Mouse (Mus musculus): ENCODE measurements around the gene Dnah6. TPM values are rescaled to one million over a fixed set of nuclear protein-coding genes. Genes with fewer than 3 reads are reported as not detected.

Gene Dnah6
- polyA plus RNA-seq, 1 experiment from 2014 or later: 0.31 TPM

DNA sequence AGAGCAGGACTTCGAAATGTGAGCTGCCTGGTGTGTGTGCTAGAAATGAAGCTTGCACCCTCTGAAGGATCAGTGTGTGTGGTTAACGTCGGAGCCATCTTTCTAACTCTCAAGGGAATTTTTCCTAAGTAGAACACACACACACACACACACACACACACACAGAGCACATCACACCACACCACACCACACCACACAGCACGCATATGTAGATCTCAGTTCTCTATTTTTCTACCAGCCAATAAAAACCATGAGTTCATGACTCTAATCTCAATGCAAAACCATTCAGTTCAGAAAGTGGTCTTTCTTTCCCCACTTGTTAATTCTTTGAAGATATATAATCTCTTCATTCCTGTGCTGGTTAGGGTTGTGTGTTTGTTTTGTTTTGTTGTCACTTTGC lies 39.4 kb downstream of the Dnah6 start:
- no peaks in the 10 kb centered on the region for H3K27me3 ChIP-seq (replicated peaks)
- no peak overlapping the region for H3K9ac ChIP-seq
- ATAC-seq (replicated peaks): no peak
- no peaks in the 10 kb centered on the region for H3K36me3 ChIP-seq (replicated peaks)
- WGBS: 90% methylated on average over 4 of the region's 4 CpGs
- H3K4me1 ChIP-seq: no peaks in the 10 kb centered on the region
- no peak overlapping the region for H3K27ac ChIP-seq
- H3K9me3 ChIP-seq: no peaks in the 10 kb centered on the region
- H3K4me3 ChIP-seq: no peak overlapping the region
- no peak overlapping the region for H3K4me2 ChIP-seq

DNA sequence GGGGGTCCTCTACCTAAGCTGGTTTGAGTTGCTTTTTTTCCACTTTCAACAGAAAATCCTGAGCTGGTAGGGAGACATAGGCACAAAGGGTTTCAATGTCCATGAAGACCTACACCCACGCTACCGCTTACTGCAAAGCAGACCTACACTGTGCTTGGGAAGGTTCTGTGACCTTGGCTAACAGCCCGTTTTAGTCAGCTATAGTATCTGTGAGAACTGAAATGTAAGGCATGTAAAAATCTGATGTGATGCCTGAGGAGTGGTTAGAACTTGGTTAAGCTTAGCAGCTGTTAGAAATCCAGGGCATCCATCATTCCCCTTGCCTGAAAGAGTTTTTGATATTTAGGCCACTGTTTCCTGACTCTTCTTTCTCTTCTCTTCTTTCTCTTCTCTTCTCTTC lies 46.3 kb downstream of the Dnah6 start:
- no peaks in the 10 kb centered on the region for H3K36me3 ChIP-seq (replicated peaks)
- H3K9me3 ChIP-seq: no peaks in the 10 kb centered on the region
- H3K4me2 ChIP-seq: no peak overlapping the region
- H3K9ac ChIP-seq: no peak overlapping the region
- ATAC-seq (replicated peaks): no peak
- H3K27ac ChIP-seq: no peak overlapping the region
- 78% methylated on average over 3 of the region's 3 CpGs for WGBS
- H3K4me3 ChIP-seq: no peak overlapping the region
- H3K4me1 ChIP-seq: no peaks in the 10 kb centered on the region
- no peaks in the 10 kb centered on the region for H3K27me3 ChIP-seq (replicated peaks)

DNA sequence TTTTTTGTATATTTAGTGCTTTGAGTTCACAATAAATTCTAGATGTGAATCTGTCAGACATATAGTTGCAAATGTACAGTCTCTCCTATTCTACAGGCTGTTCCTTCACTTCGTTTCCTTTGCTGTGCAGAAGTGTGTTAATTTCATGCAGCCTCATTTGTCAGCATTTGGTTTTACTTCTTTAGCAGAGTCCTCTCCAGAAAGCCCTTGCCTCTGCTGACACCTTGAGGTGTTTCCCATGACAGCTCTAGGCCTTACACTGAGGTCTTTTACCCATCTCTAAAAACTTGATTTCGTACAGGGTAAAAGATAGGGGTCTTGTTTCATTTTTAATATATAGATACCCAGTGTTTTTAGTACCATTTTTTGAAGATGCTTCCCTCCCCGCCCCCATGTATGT lies 54.2 kb downstream of the Dnah6 start:
- Histone ChIP-seq H3K36me3 (replicated peaks) (no peaks in the 10 kb centered on the region), H3K4me1 (no peaks in the 10 kb centered on the region), H3K27ac (no peak overlapping the region), H3K9ac (no peak overlapping the region), H3K27me3 (replicated peaks) (no peaks in the 10 kb centered on the region), H3K9me3 (no peaks in the 10 kb centered on the region), H3K4me3 (no peak overlapping the region), H3K4me2 (no peak overlapping the region)
- WGBS: 89% methylated on average over 3 of the region's 3 CpGs
- ATAC-seq (replicated peaks): no peak

DNA sequence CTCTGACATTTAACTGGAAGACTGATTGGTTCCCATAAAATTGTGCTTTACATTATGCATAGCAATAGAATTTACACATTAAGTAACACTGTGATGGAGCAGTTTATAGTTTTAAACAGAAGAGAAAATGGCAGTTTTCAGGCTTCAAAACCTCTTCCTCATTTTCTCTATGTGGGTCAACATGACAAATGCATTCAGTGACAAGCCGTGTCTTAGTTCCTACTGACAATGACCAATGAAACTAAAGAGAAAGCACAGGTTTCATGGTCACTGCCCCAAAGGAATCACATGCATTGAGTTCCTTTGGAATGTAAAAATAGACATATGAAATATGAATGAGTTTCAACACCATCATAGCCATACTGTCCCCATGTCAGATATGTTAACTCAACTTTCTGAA lies 58.5 kb downstream of the Dnah6 start:
- Histone ChIP-seq H3K9me3 (no peaks in the 10 kb centered on the region), H3K27me3 (replicated peaks) (no peaks in the 10 kb centered on the region), H3K4me3 (no peak overlapping the region), H3K4me1 (no peaks in the 10 kb centered on the region), H3K9ac (no peak overlapping the region), H3K4me2 (no peak overlapping the region), H3K36me3 (replicated peaks) (no peaks in the 10 kb centered on the region), H3K27ac (no peak overlapping the region)
- WGBS: 79% methylated on average over 1 of the region's 1 CpGs
- ATAC-seq (replicated peaks): no peak

DNA sequence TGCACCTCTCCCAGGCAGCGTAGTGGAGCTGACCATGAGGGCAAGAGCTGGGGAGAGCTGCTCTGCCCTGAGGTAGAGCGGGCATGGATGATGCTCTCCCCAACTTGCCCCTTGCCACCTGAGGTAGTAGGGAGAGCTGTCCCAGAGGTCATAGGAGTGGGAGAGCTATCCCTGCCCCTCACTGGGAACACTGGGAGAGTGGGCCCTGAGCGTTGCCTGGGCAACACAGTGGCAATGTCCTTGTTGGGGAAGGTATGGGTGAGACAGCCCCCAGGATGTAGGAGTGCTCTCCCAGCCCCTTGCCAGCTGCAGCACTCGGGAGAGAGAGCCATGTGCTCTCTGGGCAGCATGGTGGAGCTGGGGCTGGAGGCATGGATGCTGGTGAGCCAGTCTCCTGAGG lies 60.1 kb downstream of the Dnah6 start:
- Histone ChIP-seq H3K9me3 (no peaks in the 10 kb centered on the region), H3K4me1 (no peaks in the 10 kb centered on the region), H3K4me2 (no peak overlapping the region), H3K36me3 (replicated peaks) (no peaks in the 10 kb centered on the region), H3K27ac (no peak overlapping the region), H3K27me3 (replicated peaks) (no peaks in the 10 kb centered on the region), H3K4me3 (no peak overlapping the region), H3K9ac (no peak overlapping the region)
- no peak for ATAC-seq (replicated peaks)
- 80% methylated on average over 4 of the region's 4 CpGs for WGBS

DNA sequence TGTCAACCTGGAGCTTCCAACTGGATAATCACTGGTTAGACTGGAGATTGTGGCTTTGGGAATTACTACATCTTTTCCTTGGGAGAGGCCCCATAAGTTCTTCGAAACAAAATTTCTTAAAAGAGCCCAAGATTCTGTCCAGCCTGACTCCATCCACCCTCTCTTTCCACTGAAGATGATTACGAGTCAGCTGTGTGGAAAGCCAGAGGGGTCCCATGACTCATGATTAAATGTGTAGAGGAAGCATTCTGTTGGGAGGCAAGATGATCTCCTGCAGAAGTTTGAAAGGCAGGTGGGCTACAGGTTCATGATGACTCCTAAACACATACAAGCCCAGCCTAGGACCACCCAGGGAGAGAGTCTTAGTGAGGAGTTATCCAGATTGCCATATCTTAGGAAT lies 66.0 kb downstream of the Dnah6 start:
- Histone ChIP-seq H3K4me2 (no peak overlapping the region), H3K4me1 (no peaks in the 10 kb centered on the region), H3K27ac (no peak overlapping the region), H3K9ac (no peak overlapping the region), H3K9me3 (no peaks in the 10 kb centered on the region), H3K4me3 (no peak overlapping the region), H3K36me3 (replicated peaks) (no peaks in the 10 kb centered on the region), H3K27me3 (replicated peaks) (no peaks in the 10 kb centered on the region)
- ATAC-seq (replicated peaks): no peak
- WGBS: 81% methylated on average over 2 of the region's 2 CpGs

DNA sequence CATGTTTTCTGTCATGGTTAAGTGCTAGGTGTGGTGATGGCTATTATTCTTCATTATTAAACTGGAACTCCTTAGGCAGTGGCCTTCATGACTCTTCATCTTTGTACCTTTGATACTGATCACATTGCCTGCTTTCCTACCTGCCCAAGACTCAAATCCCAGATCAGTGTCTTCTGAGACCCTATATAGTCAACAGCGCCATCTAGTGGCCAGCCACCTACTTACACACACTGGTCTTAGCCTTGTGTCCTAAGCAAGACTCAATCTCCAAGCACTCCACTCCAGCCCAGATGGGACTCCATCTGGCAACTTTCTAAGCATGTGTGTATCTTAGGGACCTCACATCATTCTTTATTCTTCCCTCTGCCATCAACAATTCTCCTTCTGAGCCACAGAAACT lies 67.8 kb downstream of the Dnah6 start:
- Histone ChIP-seq H3K9me3 (no peaks in the 10 kb centered on the region), H3K27me3 (replicated peaks) (no peaks in the 10 kb centered on the region), H3K4me1 (no peaks in the 10 kb centered on the region), H3K4me2 (no peak overlapping the region), H3K4me3 (no peak overlapping the region), H3K9ac (no peak overlapping the region), H3K27ac (no peak overlapping the region), H3K36me3 (replicated peaks) (no peaks in the 10 kb centered on the region)
- peak; percentile 89 for ATAC-seq (replicated peaks)
- WGBS: 0% methylated on average over 1 of the region's 1 CpGs

DNA sequence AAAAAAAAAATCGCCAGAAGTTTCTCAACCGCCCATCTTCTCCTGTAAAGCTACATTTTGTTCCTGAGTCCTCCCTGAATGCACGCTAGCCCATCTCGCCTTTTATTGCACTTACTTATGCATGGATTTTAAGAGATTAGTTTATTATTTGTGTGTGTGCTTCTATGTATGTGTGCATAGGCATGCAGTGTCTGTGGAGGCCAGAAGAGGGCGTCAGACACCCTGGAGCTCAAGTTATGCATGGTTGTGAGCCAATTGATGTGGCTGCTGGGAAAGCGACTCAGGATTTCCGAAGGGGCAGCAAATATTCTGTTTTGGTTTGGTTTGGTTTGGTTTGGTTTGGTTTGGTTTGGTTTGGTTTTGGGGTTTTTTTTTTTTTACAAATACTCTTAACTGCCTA lies 78.0 kb downstream of the Dnah6 start:
- no peaks in the 10 kb centered on the region for H3K4me1 ChIP-seq
- no peaks in the 10 kb centered on the region for H3K36me3 ChIP-seq (replicated peaks)
- no peak overlapping the region for H3K4me3 ChIP-seq
- no peaks in the 10 kb centered on the region for H3K27me3 ChIP-seq (replicated peaks)
- no peaks in the 10 kb centered on the region for H3K9me3 ChIP-seq
- no peak for ATAC-seq (replicated peaks)
- no peak overlapping the region for H3K4me2 ChIP-seq
- WGBS: 90% methylated on average over 7 of the region's 7 CpGs
- H3K27ac ChIP-seq: no peak overlapping the region
- H3K9ac ChIP-seq: no peak overlapping the region

DNA sequence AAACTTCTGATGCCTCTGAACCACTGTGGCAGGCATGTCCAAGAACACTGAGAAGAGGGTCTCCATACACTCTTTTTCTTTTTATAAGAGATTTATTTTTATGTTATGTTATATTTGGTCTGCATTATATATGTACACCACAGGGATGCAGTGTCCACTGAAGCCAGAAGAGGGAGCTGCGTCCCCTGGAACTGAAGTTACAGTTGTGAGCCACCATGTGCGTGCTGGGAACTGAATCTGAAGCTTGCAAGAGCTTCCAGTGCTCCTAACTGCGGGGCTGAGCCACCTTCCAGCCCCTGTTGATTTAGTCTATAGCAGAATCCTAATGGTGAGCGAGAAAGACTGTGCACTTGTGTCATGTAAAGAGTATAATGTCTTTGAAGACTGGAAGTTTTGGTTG lies 78.7 kb downstream of the Dnah6 start:
- H3K4me2 ChIP-seq: no peak overlapping the region
- H3K9me3 ChIP-seq: no peaks in the 10 kb centered on the region
- no peak overlapping the region for H3K27ac ChIP-seq
- no peaks in the 10 kb centered on the region for H3K36me3 ChIP-seq (replicated peaks)
- H3K4me1 ChIP-seq: no peaks in the 10 kb centered on the region
- no peaks in the 10 kb centered on the region for H3K27me3 ChIP-seq (replicated peaks)
- ATAC-seq (replicated peaks): no peak
- H3K4me3 ChIP-seq: no peak overlapping the region
- WGBS: 89% methylated on average over 4 of the region's 4 CpGs
- H3K9ac ChIP-seq: no peak overlapping the region

DNA sequence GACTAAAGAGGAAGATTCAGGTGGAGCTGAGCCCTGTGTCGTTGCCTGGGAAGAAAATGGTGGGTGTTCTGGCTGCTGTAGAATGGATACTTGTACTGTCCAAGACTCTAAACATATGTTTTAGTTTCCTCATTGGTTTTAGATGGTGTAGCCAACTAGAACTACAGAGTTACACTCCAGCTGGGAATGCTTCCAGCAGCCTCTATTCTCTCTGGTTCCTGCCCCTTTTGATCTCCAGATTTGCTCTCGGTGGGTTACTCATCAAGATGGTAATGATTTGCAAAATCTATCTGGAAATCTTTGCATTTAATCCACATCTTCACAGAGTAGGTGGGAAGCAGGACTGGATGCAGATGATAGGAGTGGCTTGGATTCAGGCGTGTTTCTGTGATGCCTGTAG lies 80.6 kb downstream of the Dnah6 start:
- H3K36me3 ChIP-seq (replicated peaks): no peaks in the 10 kb centered on the region
- H3K27ac ChIP-seq: no peak overlapping the region
- H3K4me2 ChIP-seq: no peak overlapping the region
- no peaks in the 10 kb centered on the region for H3K4me1 ChIP-seq
- no peak overlapping the region for H3K9ac ChIP-seq
- no peaks in the 10 kb centered on the region for H3K27me3 ChIP-seq (replicated peaks)
- H3K4me3 ChIP-seq: no peak overlapping the region
- ATAC-seq (replicated peaks): no peak
- H3K9me3 ChIP-seq: no peaks in the 10 kb centered on the region
- WGBS: 65% methylated on average over 3 of the region's 3 CpGs

DNA sequence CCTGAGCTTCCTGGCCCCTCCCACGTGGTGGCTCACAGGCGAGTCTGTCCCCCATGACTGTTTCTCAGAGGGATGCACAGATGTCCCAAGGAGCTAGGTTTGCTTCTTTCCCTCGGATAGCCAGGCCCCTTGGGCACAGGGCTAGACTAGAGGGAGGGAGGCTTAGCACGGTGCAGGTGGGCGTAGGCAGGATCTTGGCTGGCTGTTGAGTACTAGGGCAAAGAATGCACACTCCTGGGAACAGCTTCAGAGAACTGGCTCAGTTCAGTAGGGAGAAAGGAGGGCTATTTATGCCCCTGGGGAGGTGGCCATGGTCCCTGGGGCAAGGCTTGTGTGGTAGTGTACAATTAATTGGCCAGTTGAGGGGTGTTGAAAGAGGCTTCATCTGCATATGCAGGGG lies 88.7 kb downstream of the Dnah6 start:
- H3K27me3 ChIP-seq (replicated peaks): no peaks in the 10 kb centered on the region
- no peak overlapping the region for H3K27ac ChIP-seq
- no peaks in the 10 kb centered on the region for H3K9me3 ChIP-seq
- ATAC-seq (replicated peaks): no peak
- H3K4me2 ChIP-seq: no peak overlapping the region
- H3K4me3 ChIP-seq: no peak overlapping the region
- WGBS: 51% methylated on average over 5 of the region's 5 CpGs
- no peaks in the 10 kb centered on the region for H3K4me1 ChIP-seq
- no peaks in the 10 kb centered on the region for H3K36me3 ChIP-seq (replicated peaks)
- H3K9ac ChIP-seq: no peak overlapping the region

DNA sequence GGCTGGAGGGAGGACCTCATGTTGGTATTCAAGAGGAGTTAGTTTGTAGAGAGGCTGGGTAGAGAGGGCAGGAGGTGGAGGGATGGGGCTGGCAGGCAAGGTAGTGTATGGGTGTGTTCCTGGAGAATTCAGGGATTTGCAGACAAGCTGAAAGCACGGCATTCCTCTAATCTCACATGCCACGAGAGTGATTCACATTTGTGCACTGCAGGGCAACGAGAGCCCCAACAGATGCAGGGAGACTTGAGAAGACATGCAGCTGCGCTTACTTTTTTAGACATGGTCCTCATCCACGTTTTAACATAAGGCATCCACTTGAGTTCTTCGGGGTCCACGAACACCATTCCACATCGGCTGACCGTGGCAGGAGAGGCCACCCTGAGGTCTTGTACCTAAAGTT lies 93.9 kb downstream of the Dnah6 start:
- WGBS: 82% methylated on average over 9 of the region's 9 CpGs
- H3K4me1 ChIP-seq: no peaks in the 10 kb centered on the region
- H3K4me3 ChIP-seq: no peak overlapping the region
- H3K27ac ChIP-seq: no peak overlapping the region
- H3K27me3 ChIP-seq (replicated peaks): no peaks in the 10 kb centered on the region
- H3K9me3 ChIP-seq: no peaks in the 10 kb centered on the region
- no peak for ATAC-seq (replicated peaks)
- H3K4me2 ChIP-seq: no peak overlapping the region
- H3K9ac ChIP-seq: no peak overlapping the region
- no peaks in the 10 kb centered on the region for H3K36me3 ChIP-seq (replicated peaks)

DNA sequence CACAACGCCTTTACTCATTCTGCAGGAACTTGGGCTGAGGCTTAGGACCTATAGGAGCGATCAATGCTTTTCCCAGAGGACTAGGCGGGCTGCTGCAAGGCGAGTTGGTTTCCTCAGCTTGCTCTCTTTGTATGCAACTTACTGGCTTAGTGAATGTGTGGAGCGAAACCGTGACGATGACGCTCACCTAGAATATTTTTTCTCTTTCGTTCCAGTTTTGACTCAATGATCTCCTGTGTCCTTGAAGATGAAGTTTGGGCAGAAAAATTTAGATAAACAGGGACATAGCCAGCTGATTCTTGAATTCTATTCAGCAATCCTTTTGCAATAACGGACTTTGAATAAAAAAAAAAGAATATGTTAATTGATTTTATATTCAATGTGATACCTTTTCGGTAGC lies 101.1 kb downstream of the Dnah6 start:
- Histone ChIP-seq H3K27ac (no peak overlapping the region), H3K4me2 (no peak overlapping the region), H3K27me3 (replicated peaks) (no peaks in the 10 kb centered on the region), H3K36me3 (replicated peaks) (no peaks in the 10 kb centered on the region), H3K9ac (no peak overlapping the region), H3K9me3 (no peaks in the 10 kb centered on the region), H3K4me3 (no peak overlapping the region), H3K4me1 (no peaks in the 10 kb centered on the region)
- WGBS: 83% methylated on average over 11 of the region's 11 CpGs
- ATAC-seq (replicated peaks): no peak

DNA sequence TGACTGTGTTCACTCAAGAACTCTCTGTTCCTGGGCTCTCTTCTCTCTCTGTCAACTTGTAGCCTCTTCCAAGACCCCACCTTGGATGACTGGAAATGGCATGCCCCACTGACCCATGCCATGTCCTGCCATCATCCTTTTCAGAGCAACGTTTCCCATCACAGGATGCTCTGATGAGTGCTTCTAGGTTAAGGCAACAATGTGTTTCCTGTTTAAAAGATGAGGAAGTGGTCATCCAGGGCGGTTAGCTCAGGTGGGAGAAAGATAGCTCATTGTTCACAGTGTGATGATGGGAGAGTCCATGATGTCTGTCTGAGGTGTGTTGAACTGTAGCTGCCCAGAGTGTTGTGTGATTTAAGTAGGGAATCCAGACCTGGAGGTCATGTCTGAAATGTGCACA lies 107.6 kb downstream of the Dnah6 start:
- H3K9ac ChIP-seq: no peak overlapping the region
- H3K9me3 ChIP-seq: no peaks in the 10 kb centered on the region
- H3K4me1 ChIP-seq: no peaks in the 10 kb centered on the region
- H3K4me3 ChIP-seq: no peak overlapping the region
- WGBS: 82% methylated on average over 2 of the region's 2 CpGs
- H3K36me3 ChIP-seq (replicated peaks): no peaks in the 10 kb centered on the region
- no peak for ATAC-seq (replicated peaks)
- H3K27me3 ChIP-seq (replicated peaks): no peaks in the 10 kb centered on the region
- no peak overlapping the region for H3K27ac ChIP-seq
- no peak overlapping the region for H3K4me2 ChIP-seq

Measured in midbrain, embryonic 15.5 days (tissue).